Mouse (Mus musculus) layer of hippocampus, postnatal 10 days (tissue): ENCODE data around the gene Nicn1. TPM values are rescaled to one million over a fixed set of nuclear protein-coding genes. Genes with fewer than 3 reads are reported as not detected.
A peak's percentile ranks its signal among the peaks of the same experiment; 100 is the strongest.
"Not testable (repeated sequence)": the region's sequence is repeated elsewhere in the genome, so short reads cannot be mapped to it uniquely, and the experiment has no call there.

Experiments used
- DNase-seq, 2 experiments: peaks; one replicate each; pipeline ENCODE4 v3.0.0; 2021; ENCODE audit warnings: low spot score in 2 of 2
- total RNA-seq, 2 experiments: library from RNA; stranded (reverse); gene quantifications; 2 replicates each; pipeline ENCODE4 v1.2.3; 2021

The Nicn1 gene
- total RNA-seq, 2 experiments from 2014 or later: 86.6 to 92.6 TPM

- no peak for DNase-seq
These were observed 11.4 kb upstream of the Nicn1 start for GRCm38 (mm10) chr9:108278697-108279450.

- peak; percentile 30 to 56 for DNase-seq
These were observed 10.0 kb upstream of the Nicn1 start for GRCm38 (mm10) chr9:108280071-108280828.

GRCm38 (mm10) chr9:108284410-108284809, 5.8 kb upstream of the Nicn1 start:
- DNase-seq: peak; percentile 73 to 78

GRCm38 (mm10) chr9:108287526-108288238, 2.5 kb upstream of the Nicn1 start:
- DNase-seq: not testable (repeated sequence)

GRCm38 (mm10) chr9:108289347-108289746, 882 bp upstream of the Nicn1 start:
- no peak for DNase-seq

- DNase-seq: no peak
These were observed 544 bp downstream of the Nicn1 start for GRCm38 (mm10) chr9:108290773-108291172.

GRCm38 (mm10) chr9:108296453-108297355, 6.5 kb downstream of the Nicn1 start, which contains the start of gene Amt:
Gene Amt (plus strand): TSS chr9:108296853.
- peak; percentile 25 to 43 for DNase-seq

GRCm38 (mm10) chr9:108301853-108302252, 11.6 kb downstream of the Nicn1 start:
- no peak for DNase-seq

GRCm38 (mm10) chr9:108304716-108305115, 14.5 kb downstream of the Nicn1 start:
- DNase-seq: no peak

- DNase-seq: peak in 1 of 2 experiments; percentile 26
These were observed 14.9 kb downstream of the Nicn1 start for GRCm38 (mm10) chr9:108305170-108305569.

GRCm38 (mm10) chr9:108305629-108306520, 15.6 kb downstream of the Nicn1 start, which contains the start of the genes Rhoa and Tcta:
Gene Rhoa (plus strand): TSS chr9:108306129.
Gene Tcta (minus strand): TSS chr9:108306160.
- DNase-seq: peak; percentile 94 to 97

GRCm38 (mm10) chr9:108306571-108306980, 16.3 kb downstream of the Nicn1 start:
- DNase-seq: peak in 1 of 2 experiments; percentile 77

GRCm38 (mm10) chr9:108307021-108307807, 17.0 kb downstream of the Nicn1 start:
- no peak for DNase-seq

GRCm38 (mm10) chr9:108308141-108308540, 17.9 kb downstream of the Nicn1 start:
- DNase-seq: no peak

GRCm38 (mm10) chr9:108317572-108317971, 27.3 kb downstream of the Nicn1 start:
- DNase-seq: no peak

- no peak for DNase-seq
These were observed 28.2 kb downstream of the Nicn1 start for GRCm38 (mm10) chr9:108318462-108318861.

GRCm38 (mm10) chr9:108322054-108322453, 31.8 kb downstream of the Nicn1 start:
- DNase-seq: not testable (repeated sequence)

- DNase-seq: no peak
These were observed 34.6 kb downstream of the Nicn1 start for GRCm38 (mm10) chr9:108324784-108325183.
